ENCODE assay signal across 16 mouse cellular contexts in the genomic region with DNA sequence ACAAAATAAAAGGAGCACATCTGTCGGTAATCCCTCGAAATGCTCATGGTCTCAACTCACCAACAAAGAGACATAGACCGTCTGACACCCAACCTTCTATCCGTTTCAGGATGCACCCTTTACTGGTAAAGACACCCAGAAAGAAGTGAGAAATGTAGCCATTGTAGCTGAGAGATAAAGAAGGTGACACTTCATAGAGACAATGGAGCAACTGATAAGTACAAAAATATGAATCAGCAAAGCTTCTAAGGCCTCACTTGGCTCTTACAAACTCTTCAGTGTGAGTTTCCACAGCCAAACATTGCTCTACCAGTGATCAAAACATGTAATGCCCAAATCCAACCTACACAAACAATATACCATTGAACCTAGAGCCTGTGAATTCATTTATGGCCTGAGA.
"Had no signal": no experiment of that assay in that cellular context is flagged by ENCODE, and none has a peak within 500 bp of the region (broad histone marks: within the 10 kb centered on the region; RNA-seq: fewer than 3 reads in every experiment).

No protein-coding gene starts in this region.

- H3K4me3 ChIP-seq: neural tube, embryonic 13.5 days; neural tube, embryonic 15.5 days; stomach, embryonic 15.5 days had no signal

- H3K4me1 ChIP-seq: neural tube, embryonic 13.5 days; neural tube, embryonic 15.5 days; stomach, embryonic 15.5 days had no signal

- H3K27me3 ChIP-seq: neural tube, embryonic 13.5 days; neural tube, embryonic 15.5 days; stomach, embryonic 15.5 days had no signal

- H3K27ac ChIP-seq: neural tube, embryonic 13.5 days; neural tube, embryonic 15.5 days; stomach, embryonic 15.5 days; stomach, postnatal 0 days had no signal

- H3K9ac ChIP-seq: neural tube, embryonic 13.5 days; neural tube, embryonic 15.5 days; stomach, embryonic 15.5 days had no signal

- H3K9me3 ChIP-seq: neural tube, embryonic 13.5 days; neural tube, embryonic 15.5 days; stomach, embryonic 15.5 days had no signal

- H3K36me3 ChIP-seq: neural tube, embryonic 13.5 days; neural tube, embryonic 15.5 days; stomach, embryonic 15.5 days had no signal

- DNase-seq: retina, postnatal 1 day; right cerebral cortex, adult 18-20 months; right cerebral cortex, postnatal 14 days; right cerebral cortex, postnatal 25 days; right cerebral cortex, postnatal 4 days; spleen, adult 18-20 months; thymus, adult 18-20 months; thymus, adult 2 months; thymus, postnatal 14 days; thymus, postnatal 25 days; thymus, postnatal 36 days; thymus, postnatal 4 days had no signal
